Mouse (Mus musculus) T-helper 2 cell (primary cell): Measurements from ENCODE around the gene Ank2.

Source experiments
- in situ Hi-C: fragments of 300-600 bp; cut with MboI, MseI; formaldehyde crosslinking; loops from one replicate; pipeline ENCODE4 v1.15.1; 2025; ENCODE audit warnings: high pct_unique_total_duplicates

Ank2 gene

GRCm38 (mm10) chr3:127361384-127361783, 137.8 kb downstream of the Ank2 start:
- in situ Hi-C loops, result no loop called here

- in situ Hi-C loops, result no loop called here
Observed at GRCm38 (mm10) chr3:127355252-127355651, 143.9 kb downstream of the Ank2 start.

- in situ Hi-C loops, result no loop called here
Observed at GRCm38 (mm10) chr3:127350602-127351362, 148.4 kb downstream of the Ank2 start.

GRCm38 (mm10) chr3:127348926-127349325, 150.2 kb downstream of the Ank2 start:
- in situ Hi-C loops, result no loop called here

- in situ Hi-C loops, result no loop called here
Observed at GRCm38 (mm10) chr3:127345860-127346459, 153.2 kb downstream of the Ank2 start.

GRCm38 (mm10) chr3:127341300-127341699, 157.8 kb downstream of the Ank2 start:
- in situ Hi-C loops, result no loop called here

GRCm38 (mm10) chr3:127334876-127335275, 164.3 kb downstream of the Ank2 start:
- in situ Hi-C loops, result no loop called here

- in situ Hi-C loops, result no loop called here
Observed at GRCm38 (mm10) chr3:127331562-127331961, 167.6 kb downstream of the Ank2 start.

GRCm38 (mm10) chr3:127326355-127326754, 172.8 kb downstream of the Ank2 start:
- in situ Hi-C loops, result no loop called here

- in situ Hi-C loops, result loop anchor here (5.0 kb wide), 1 partner anchor 219 kb away; no protein-coding TSS in a partner anchor
Observed at GRCm38 (mm10) chr3:127322870-127323269, 176.3 kb downstream of the Ank2 start.

- in situ Hi-C loops, result loop anchor here (5.0 kb wide), 1 partner anchor 221 kb away; no protein-coding TSS in a partner anchor
Observed at GRCm38 (mm10) chr3:127321645-127322044, 177.5 kb downstream of the Ank2 start.

- in situ Hi-C loops, result loop anchor here (5.0 kb wide), 1 partner anchor 221 kb away; no protein-coding TSS in a partner anchor
Observed at GRCm38 (mm10) chr3:127321031-127321430, 178.1 kb downstream of the Ank2 start.

GRCm38 (mm10) chr3:127320311-127320710, 178.8 kb downstream of the Ank2 start:
- in situ Hi-C loops, result loop anchor here (5.0 kb wide), 1 partner anchor 222 kb away; no protein-coding TSS in a partner anchor

GRCm38 (mm10) chr3:127317641-127318040, 181.5 kb downstream of the Ank2 start:
- in situ Hi-C loops, result no loop called here

GRCm38 (mm10) chr3:127316717-127317116, 182.4 kb downstream of the Ank2 start:
- in situ Hi-C loops, result no loop called here

- in situ Hi-C loops, result no loop called here
Observed at GRCm38 (mm10) chr3:127311521-127311920, 187.6 kb downstream of the Ank2 start.

- in situ Hi-C loops, result no loop called here
Observed at GRCm38 (mm10) chr3:127310079-127310478, 189.1 kb downstream of the Ank2 start.

- in situ Hi-C loops, result no loop called here
Observed at GRCm38 (mm10) chr3:127303957-127304553, 195.1 kb downstream of the Ank2 start.

- in situ Hi-C loops, result no loop called here
Observed at GRCm38 (mm10) chr3:127303041-127303440, 196.1 kb downstream of the Ank2 start.

GRCm38 (mm10) chr3:127300790-127301189, 198.4 kb downstream of the Ank2 start:
- in situ Hi-C loops, result no loop called here

- in situ Hi-C loops, result no loop called here
Observed at GRCm38 (mm10) chr3:127295921-127296320, 203.2 kb downstream of the Ank2 start.

- in situ Hi-C loops, result no loop called here
Observed at GRCm38 (mm10) chr3:127294610-127295349, 204.4 kb downstream of the Ank2 start.
